Mouse (Mus musculus): ENCODE measurements around the gene Zhx3. TPM values are rescaled to one million over a fixed set of nuclear protein-coding genes. Genes with fewer than 3 reads are reported as not detected.

Gene Zhx3
- polyA plus RNA-seq, 1 experiment from 2014 or later: 8.0 TPM

DNA sequence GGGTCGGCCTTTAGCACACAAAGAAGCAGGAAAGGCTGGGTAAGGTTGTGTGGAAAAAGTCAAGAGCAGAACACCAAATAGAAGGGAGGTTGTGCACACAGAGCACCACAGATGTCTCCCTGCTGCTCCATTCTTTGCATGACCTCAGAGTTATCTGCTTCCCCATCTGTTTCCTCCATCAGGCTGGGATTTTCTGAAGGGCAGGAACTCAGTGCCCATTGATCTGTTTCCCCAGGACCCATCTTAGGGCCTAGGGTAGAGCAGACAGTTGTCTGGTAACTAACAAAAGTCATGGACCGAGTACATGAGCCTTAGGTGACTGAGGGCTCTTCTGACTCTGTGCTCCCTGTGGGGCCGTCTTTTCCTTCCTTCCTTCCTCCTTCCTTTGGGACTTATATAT, 131.2 kb downstream of the Zhx3 start:
- Histone ChIP-seq H3K27ac (0 out of 2 replicates have a peak overlapping the region, but pooled peaks have one; percentile 5), H3K4me1 (replicated peaks) (peaks cover 42% of the 10 kb centered on the region), H3K9ac (no peak overlapping the region), H3K4me2 (replicated peaks) (no peak overlapping the region), H3K36me3 (no peaks in the 10 kb centered on the region), H3K27me3 (replicated peaks) (no peaks in the 10 kb centered on the region), H3K4me3 (replicated peaks) (no peak overlapping the region), H3K9me3 (no peaks in the 10 kb centered on the region)
- no peak for ATAC-seq
- 66% methylated on average over 3 of the region's 3 CpGs for WGBS

DNA sequence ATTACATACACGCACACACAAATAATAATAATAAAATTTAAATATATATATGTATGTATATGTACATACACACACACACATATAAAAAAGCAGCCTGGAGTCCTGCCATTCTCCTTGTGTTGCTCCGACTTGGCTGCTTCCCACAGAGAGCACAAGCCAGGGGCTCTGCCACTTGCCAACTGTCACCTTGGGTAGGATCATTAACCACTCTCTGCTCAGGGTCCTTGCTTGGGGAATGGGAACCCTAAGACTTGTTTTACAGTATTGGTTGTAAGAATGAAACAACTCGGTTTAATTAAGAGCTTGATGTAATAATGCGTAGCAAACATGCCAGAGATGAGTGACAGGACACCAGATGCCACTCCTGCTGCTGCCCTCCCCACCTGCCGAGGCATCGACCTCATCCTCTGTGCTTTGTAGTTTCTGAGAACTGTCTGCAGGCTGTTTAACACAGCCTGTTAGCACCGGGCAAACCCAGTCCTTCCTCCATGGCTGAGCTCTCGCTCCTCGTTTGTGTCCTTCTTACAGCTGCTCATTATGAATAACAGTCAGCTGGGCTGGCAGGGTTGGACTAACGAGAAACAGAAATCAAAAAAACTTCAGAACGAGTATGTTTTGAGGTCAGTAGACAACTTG, 132.2 kb downstream of the Zhx3 start:
- Histone ChIP-seq H3K27ac (0 out of 2 replicates have a peak overlapping the region, but pooled peaks have one; percentile 37), H3K9ac (no peak overlapping the region), H3K4me1 (replicated peaks) (peaks cover 46% of the 10 kb centered on the region), H3K9me3 (no peaks in the 10 kb centered on the region), H3K4me3 (replicated peaks) (no peak overlapping the region), H3K4me2 (replicated peaks) (no peak overlapping the region), H3K27me3 (replicated peaks) (no peaks in the 10 kb centered on the region), H3K36me3 (peaks cover 6% of the 10 kb centered on the region; the same call in 1 of the 2 replicates)
- 72% methylated on average over 11 of the region's 11 CpGs for WGBS
- no peak for ATAC-seq

GRCm38 (mm10) chr2:160739647-160740356, 133.0 kb downstream of the Zhx3 start:
- peak; percentile 64 for ATAC-seq
- Histone ChIP-seq H3K9ac (no peak overlapping the region), H3K36me3 (peaks cover 8% of the 10 kb centered on the region; the same call in 1 of the 2 replicates), H3K27ac (peak overlapping the region; percentile 37), H3K4me1 (replicated peaks) (peaks cover 50% of the 10 kb centered on the region), H3K4me3 (replicated peaks) (no peak overlapping the region), H3K27me3 (replicated peaks) (no peaks in the 10 kb centered on the region), H3K9me3 (no peaks in the 10 kb centered on the region), H3K4me2 (replicated peaks) (no peak overlapping the region)
- WGBS: 51% methylated on average over 2 of the region's 2 CpGs

DNA sequence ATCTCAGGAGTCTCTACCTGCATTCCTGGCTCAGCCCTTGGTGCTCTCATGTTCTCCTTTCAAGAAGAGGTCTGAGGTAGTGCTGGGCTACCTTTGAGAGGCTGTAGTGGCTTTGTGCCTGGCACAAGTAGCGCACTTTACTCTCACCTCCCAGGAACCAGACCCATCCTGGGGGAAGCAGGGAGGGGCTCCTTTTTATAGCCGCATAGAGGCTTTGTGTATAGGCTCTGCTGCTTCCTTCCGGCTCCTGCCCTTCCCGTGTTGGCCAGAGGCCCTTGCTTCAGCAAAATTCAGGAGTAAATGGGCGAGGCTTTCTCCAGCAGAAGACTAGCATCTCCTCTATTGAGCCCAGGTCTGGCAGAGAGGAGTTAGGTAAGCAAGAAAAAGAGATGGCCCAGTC, 134.4 kb downstream of the Zhx3 start:
- Histone ChIP-seq H3K4me1 (replicated peaks) (peaks cover 64% of the 10 kb centered on the region), H3K9ac (no peak overlapping the region), H3K27ac (no peak overlapping the region), H3K9me3 (no peaks in the 10 kb centered on the region), H3K4me2 (replicated peaks) (no peak overlapping the region; the same call in 1 of the 2 replicates), H3K27me3 (replicated peaks) (no peaks in the 10 kb centered on the region), H3K36me3 (peaks cover 8% of the 10 kb centered on the region; the same call in 1 of the 2 replicates), H3K4me3 (replicated peaks) (no peak overlapping the region)
- peak; percentile 48; the same call in 1 of the 2 replicates for ATAC-seq
- 40% methylated on average over 5 of the region's 5 CpGs for WGBS

GRCm38 (mm10) chr2:160736466-160736865, 136.3 kb downstream of the Zhx3 start:
- H3K36me3 ChIP-seq: peaks cover 8% of the 10 kb centered on the region; the same call in 1 of the 2 replicates
- no peaks in the 10 kb centered on the region for H3K9me3 ChIP-seq
- no peak overlapping the region for H3K4me2 ChIP-seq (replicated peaks)
- 96% methylated on average over 3 of the region's 3 CpGs for WGBS
- H3K4me1 ChIP-seq (replicated peaks): peaks cover 65% of the 10 kb centered on the region
- H3K9ac ChIP-seq: no peak overlapping the region
- H3K27ac ChIP-seq: no peak overlapping the region
- no peak for ATAC-seq
- H3K27me3 ChIP-seq (replicated peaks): no peaks in the 10 kb centered on the region
- no peak overlapping the region for H3K4me3 ChIP-seq (replicated peaks)

- H3K4me3 ChIP-seq (replicated peaks): no peak overlapping the region
- WGBS: 86% methylated on average over 5 of the region's 5 CpGs
- no peaks in the 10 kb centered on the region for H3K27me3 ChIP-seq (replicated peaks)
- H3K9me3 ChIP-seq: no peaks in the 10 kb centered on the region
- no peak overlapping the region for H3K4me2 ChIP-seq (replicated peaks)
- peaks cover 67% of the 10 kb centered on the region for H3K4me1 ChIP-seq (replicated peaks)
- ATAC-seq: no peak
- peaks cover 8% of the 10 kb centered on the region; the same call in 1 of the 2 replicates for H3K36me3 ChIP-seq
- H3K9ac ChIP-seq: no peak overlapping the region
- H3K27ac ChIP-seq: no peak overlapping the region
Observed at GRCm38 (mm10) chr2:160735706-160736310, 137.0 kb downstream of the Zhx3 start.

- 86% methylated on average over 3 of the region's 3 CpGs for WGBS
- Histone ChIP-seq H3K9ac (no peak overlapping the region), H3K9me3 (no peaks in the 10 kb centered on the region), H3K4me1 (replicated peaks) (peaks cover 62% of the 10 kb centered on the region), H3K4me2 (replicated peaks) (peak overlapping the region; percentile 87; the same call in 1 of the 2 replicates), H3K27ac (no peak overlapping the region), H3K27me3 (replicated peaks) (no peaks in the 10 kb centered on the region), H3K4me3 (replicated peaks) (no peak overlapping the region), H3K36me3 (peaks cover 8% of the 10 kb centered on the region; the same call in 1 of the 2 replicates)
- ATAC-seq: no peak
Observed at GRCm38 (mm10) chr2:160734331-160734730, 138.5 kb downstream of the Zhx3 start.

- Histone ChIP-seq H3K9me3 (no peaks in the 10 kb centered on the region), H3K4me3 (replicated peaks) (peak overlapping the region; percentile 99), H3K9ac (peak overlapping the region; percentile 97), H3K27me3 (replicated peaks) (no peaks in the 10 kb centered on the region), H3K4me2 (replicated peaks) (peak overlapping the region; percentile 87), H3K4me1 (replicated peaks) (peaks cover 52% of the 10 kb centered on the region), H3K27ac (no peak overlapping the region), H3K36me3 (peaks cover 8% of the 10 kb centered on the region; the same call in 1 of the 2 replicates)
- WGBS: 16% methylated on average over 7 of the region's 7 CpGs
- no peak for ATAC-seq
Observed at GRCm38 (mm10) chr2:160733131-160733531, 139.7 kb downstream of the Zhx3 start.

GRCm38 (mm10) chr2:160732420-160732995, 140.3 kb downstream of the Zhx3 start:
- no peaks in the 10 kb centered on the region for H3K27me3 ChIP-seq (replicated peaks)
- H3K36me3 ChIP-seq: peaks cover 8% of the 10 kb centered on the region; the same call in 1 of the 2 replicates
- 19% methylated on average over 9 of the region's 9 CpGs for WGBS
- no peak overlapping the region for H3K27ac ChIP-seq
- H3K9ac ChIP-seq: peak overlapping the region; percentile 97
- H3K4me3 ChIP-seq (replicated peaks): peak overlapping the region; percentile 99
- peaks cover 47% of the 10 kb centered on the region for H3K4me1 ChIP-seq (replicated peaks)
- H3K4me2 ChIP-seq (replicated peaks): peak overlapping the region; percentile 87
- ATAC-seq: no peak
- no peaks in the 10 kb centered on the region for H3K9me3 ChIP-seq

DNA sequence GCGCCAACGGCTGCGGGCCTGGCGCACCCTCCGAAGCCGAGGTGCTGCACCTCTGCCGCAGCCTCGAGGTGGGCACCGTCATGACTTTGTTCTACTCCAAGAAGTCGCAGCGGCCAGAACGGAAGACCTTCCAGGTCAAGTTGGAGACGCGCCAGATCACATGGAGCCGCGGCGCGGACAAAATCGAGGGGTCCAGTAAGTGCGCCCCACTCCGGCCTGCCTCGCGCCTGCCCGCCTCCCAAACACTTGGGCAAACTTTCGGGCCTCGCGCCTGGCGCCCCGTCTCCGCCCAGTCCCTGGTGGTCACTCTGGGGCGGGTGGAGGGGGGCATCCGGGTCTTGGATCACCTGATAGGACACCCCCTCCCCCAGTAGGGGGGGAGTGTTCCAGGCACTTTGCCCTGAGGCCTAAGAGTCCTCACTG, 140.9 kb downstream of the Zhx3 start:
- H3K4me3 ChIP-seq (replicated peaks): peak overlapping the region; percentile 99
- no peaks in the 10 kb centered on the region for H3K9me3 ChIP-seq
- ATAC-seq: peak; percentile 40
- H3K36me3 ChIP-seq: peaks cover 8% of the 10 kb centered on the region; the same call in 1 of the 2 replicates
- peaks cover 46% of the 10 kb centered on the region for H3K4me1 ChIP-seq (replicated peaks)
- H3K4me2 ChIP-seq (replicated peaks): peak overlapping the region; percentile 87
- H3K9ac ChIP-seq: peak overlapping the region; percentile 97
- WGBS: under 1% methylated on average over 32 of the region's 32 CpGs
- H3K27me3 ChIP-seq (replicated peaks): no peaks in the 10 kb centered on the region
- H3K27ac ChIP-seq: peak overlapping the region; percentile 92

DNA sequence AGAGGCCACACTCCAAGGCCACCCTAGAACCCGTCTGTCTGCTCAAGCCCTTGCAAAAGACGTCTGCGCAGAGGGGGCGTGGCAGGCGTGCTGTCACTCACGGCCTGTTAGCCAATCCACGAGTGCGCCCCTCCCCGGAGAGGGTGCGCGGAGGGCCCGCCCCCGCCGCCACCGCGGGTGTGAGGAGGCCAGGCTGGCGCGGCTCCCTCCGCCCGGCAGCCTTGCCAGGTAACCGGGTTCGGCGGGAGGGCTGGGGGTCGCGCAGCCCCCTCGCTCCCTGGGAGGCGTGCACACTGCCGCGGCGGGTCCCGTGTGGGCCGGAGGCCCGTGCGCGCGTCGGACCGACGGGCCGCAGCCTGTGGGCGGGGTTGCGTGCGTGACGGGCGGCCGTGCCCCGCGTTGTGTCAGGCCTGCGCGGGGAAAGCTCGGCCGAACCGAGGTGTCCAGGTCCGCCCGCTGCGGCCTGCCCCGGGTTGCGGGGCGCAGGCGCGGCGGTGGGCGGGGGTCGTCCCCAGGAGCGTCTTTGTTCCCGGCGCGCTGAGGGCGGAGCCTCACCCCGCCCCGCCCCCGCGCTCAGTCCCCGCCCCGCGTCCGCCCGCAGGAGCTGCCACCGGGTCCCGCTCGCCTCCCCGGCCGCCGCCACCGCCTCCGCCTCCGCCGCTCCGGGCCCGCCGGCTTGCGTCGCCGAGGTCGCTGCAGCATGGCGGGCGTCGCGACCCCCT, 141.5 kb downstream of the Zhx3 start, which contains the start of gene Plcg1:
TSS of gene Plcg1 (plus strand) at position 184 of the 722 bp plus-strand sequence.
- Histone ChIP-seq H3K27me3 (replicated peaks) (no peaks in the 10 kb centered on the region), H3K9me3 (no peaks in the 10 kb centered on the region), H3K36me3 (peaks cover 8% of the 10 kb centered on the region; the same call in 1 of the 2 replicates), H3K4me3 (replicated peaks) (peak within 1 kb of the TSS; percentile 99), H3K27ac (peak within 1 kb of the TSS; percentile 92), H3K4me2 (replicated peaks) (peak within 1 kb of the TSS; percentile 87), H3K4me1 (replicated peaks) (peaks cover 46% of the 10 kb centered on the region), H3K9ac (peak within 1 kb of the TSS; percentile 97)
- under 1% methylated on average over 89 of the region's 99 CpGs for WGBS
- peak; percentile 96 for ATAC-seq
